Mouse (Mus musculus): ENCODE results near the gene Kcnq4.

Kcnq4 gene

GRCm38 (mm10) chr4:120747941-120748866 lies at the start of gene Kcnq4:
Gene Kcnq4, minus strand, starts transcription at chr4:120748612.
- DNase-seq (ENCODE audit: low read depth in 1 of 2, low spot score in 2 of 2): no peak

GRCm38 (mm10) chr4:120796687-120797086 lies 48.3 kb upstream of the Kcnq4 start:
- DNase-seq (ENCODE audit: low read depth in 1 of 2, low spot score in 2 of 2): no peak

- DNase-seq (ENCODE audit: low read depth in 1 of 2, low spot score in 2 of 2): no peak
These were observed 47.2 kb upstream of the Kcnq4 start for GRCm38 (mm10) chr4:120795646-120796045.

GRCm38 (mm10) chr4:120792918-120793317 lies 44.5 kb upstream of the Kcnq4 start:
- no peak for DNase-seq (ENCODE audit: low read depth in 1 of 2, low spot score in 2 of 2)

- DNase-seq (ENCODE audit: low read depth in 1 of 2, low spot score in 2 of 2): no peak
These were observed 41.6 kb upstream of the Kcnq4 start for GRCm38 (mm10) chr4:120790027-120790426.

GRCm38 (mm10) chr4:120755801-120756200 lies 7.4 kb upstream of the Kcnq4 start:
- DNase-seq (ENCODE audit: low read depth in 1 of 2, low spot score in 2 of 2): no peak

- DNase-seq (ENCODE audit: low read depth in 1 of 2, low spot score in 2 of 2): no peak
These were observed 6.9 kb upstream of the Kcnq4 start for GRCm38 (mm10) chr4:120755299-120755698.

GRCm38 (mm10) chr4:120749601-120750000 lies 1.2 kb upstream of the Kcnq4 start:
- DNase-seq (ENCODE audit: low read depth in 1 of 2, low spot score in 2 of 2): no peak

GRCm38 (mm10) chr4:120747243-120747792 lies 1.1 kb downstream of the Kcnq4 start:
- DNase-seq (ENCODE audit: low read depth in 1 of 2, low spot score in 2 of 2): no peak

- DNase-seq (ENCODE audit: low read depth in 1 of 2, low spot score in 2 of 2): no peak
These were observed 1.8 kb downstream of the Kcnq4 start for GRCm38 (mm10) chr4:120746552-120747150.

GRCm38 (mm10) chr4:120745731-120746551 lies 2.5 kb downstream of the Kcnq4 start:
- DNase-seq (ENCODE audit: low read depth in 1 of 2, low spot score in 2 of 2): no peak

GRCm38 (mm10) chr4:120743636-120744035 lies 4.8 kb downstream of the Kcnq4 start:
- no peak for DNase-seq (ENCODE audit: low read depth in 1 of 2, low spot score in 2 of 2)

GRCm38 (mm10) chr4:120741303-120741702 lies 7.1 kb downstream of the Kcnq4 start:
- DNase-seq (ENCODE audit: low read depth in 1 of 2, low spot score in 2 of 2): no peak

GRCm38 (mm10) chr4:120734012-120734622 lies 14.3 kb downstream of the Kcnq4 start:
- DNase-seq (ENCODE audit: low read depth in 1 of 2, low spot score in 2 of 2): no peak

GRCm38 (mm10) chr4:120732737-120733136 lies 15.7 kb downstream of the Kcnq4 start:
- no peak for DNase-seq (ENCODE audit: low read depth in 1 of 2, low spot score in 2 of 2)

GRCm38 (mm10) chr4:120731030-120731644 lies 17.3 kb downstream of the Kcnq4 start:
- DNase-seq (ENCODE audit: low read depth in 1 of 2, low spot score in 2 of 2): no peak

GRCm38 (mm10) chr4:120730574-120730973 lies 17.8 kb downstream of the Kcnq4 start:
- no peak for DNase-seq (ENCODE audit: low read depth in 1 of 2, low spot score in 2 of 2)

GRCm38 (mm10) chr4:120730146-120730545 lies 18.3 kb downstream of the Kcnq4 start:
- no peak for DNase-seq (ENCODE audit: low read depth in 1 of 2, low spot score in 2 of 2)

GRCm38 (mm10) chr4:120729441-120729840 lies 19.0 kb downstream of the Kcnq4 start:
- DNase-seq (ENCODE audit: low read depth in 1 of 2, low spot score in 2 of 2): no peak

GRCm38 (mm10) chr4:120727842-120728241 lies 20.6 kb downstream of the Kcnq4 start:
- DNase-seq (ENCODE audit: low read depth in 1 of 2, low spot score in 2 of 2): no peak

Measured in monocyte, adult 2 months (primary cell).